10 mouse cellular contexts compared by ENCODE assay signal in the genomic region with DNA sequence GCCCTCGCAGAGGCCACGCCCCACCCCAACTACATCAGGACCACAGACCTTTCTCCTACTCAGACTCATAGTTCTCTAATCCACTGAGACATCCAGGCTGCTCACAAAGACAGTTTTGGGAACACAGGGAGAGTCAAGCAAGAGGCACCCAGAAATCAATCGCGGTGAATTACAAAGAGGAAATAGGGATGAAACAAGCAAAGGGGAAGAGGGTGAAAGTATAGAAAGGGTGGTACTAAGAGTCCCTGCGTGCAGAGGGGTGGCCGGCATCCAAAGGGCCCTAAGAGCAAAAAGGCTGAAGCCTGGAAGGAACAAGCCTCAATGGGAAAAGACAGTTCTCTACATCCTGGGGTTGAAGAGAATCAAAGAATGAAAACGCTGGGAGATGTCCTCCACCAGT. TPM values are rescaled to one million over a fixed set of nuclear protein-coding genes. Genes with fewer than 3 reads are reported as not detected.
DNase-seq lines count a peak whose midpoint lies in the region; ATAC-seq lines count a peak whose summit lies in the region.
"Had no signal": no experiment of that assay in that cellular context is flagged by ENCODE, and none has a peak within 500 bp of the region (broad histone marks: within the 10 kb centered on the region; RNA-seq: fewer than 3 reads in every experiment).

No protein-coding gene starts in this region.

- peak overlapping the region in 1 of 2 experiments; percentile 95; a peak in 2 of 4 replicates for H3K4me3 ChIP-seq in heart, embryonic 14.5 days (ENCODE audit: control insufficient read depth in 1 of 2, insufficient read depth in 1 of 2, low read depth in 1 of 2, low read length in 2 of 2)
- H3K4me3 ChIP-seq in embryonic facial prominence, embryonic 12.5 days = 0 out of 2 replicates have a peak overlapping the region, but pooled peaks have one; percentile 89
- peak overlapping the region; percentile 95; the same call in 1 of the 2 replicates for H3K4me3 ChIP-seq in hindbrain, embryonic 13.5 days
- H3K4me3 ChIP-seq in midbrain, embryonic 11.5 days (ENCODE audit: low read depth, low read length) = no peak overlapping the region

- no peaks in the 10 kb centered on the region for H3K9me3 ChIP-seq in heart, embryonic 14.5 days (ENCODE audit: control insufficient read depth, low read length)
- no peaks in the 10 kb centered on the region for H3K9me3 ChIP-seq in embryonic facial prominence, embryonic 12.5 days
- H3K9me3 ChIP-seq in hindbrain, embryonic 13.5 days = no peaks in the 10 kb centered on the region
- no peaks in the 10 kb centered on the region for H3K9me3 ChIP-seq in midbrain, embryonic 11.5 days (ENCODE audit: control insufficient read depth, low read length)

- DNase-seq in heart, postnatal 10 days = no peak
- DNase-seq in midbrain, embryonic 11.5 days (ENCODE audit: low spot score, missing footprints) = no peak
- no peak for DNase-seq in layer of hippocampus, postnatal 10 days (ENCODE audit: low spot score in 2 of 2)
- no peak for DNase-seq in embryo, embryonic 10.5 days (ENCODE audit: low spot score)

- ATAC-seq in heart, embryonic 14.5 days (ENCODE audit: insufficient number of reproducible peaks, insufficient read depth, low FRiP score, low read depth) = no peak
- ATAC-seq in embryonic facial prominence, embryonic 12.5 days (ENCODE audit: insufficient number of reproducible peaks, insufficient read depth, low FRiP score, low TSS enrichment) = no peak
- no peak for ATAC-seq in hindbrain, embryonic 13.5 days (ENCODE audit: low FRiP score)
- no peak for ATAC-seq in midbrain, embryonic 11.5 days (ENCODE audit: low FRiP score)
- ATAC-seq in erythroid progenitor cell, adult 5-6 weeks (replicated peaks; ENCODE audit: low FRiP score, poor library complexity, severe bottlenecking) = no peak

- 18% methylated on average over 7 of the region's 7 CpGs for WGBS in heart, embryonic 14.5 days
- 6% methylated on average over 7 of the region's 7 CpGs for WGBS in embryonic facial prominence, embryonic 12.5 days
- 6% methylated on average over 7 of the region's 7 CpGs for WGBS in hindbrain, embryonic 13.5 days
- whole genome bisulfite sequencing in midbrain, embryonic 11.5 days = 9% methylated on average over 7 of the region's 7 CpGs

- peaks cover 18 to 31% of the 10 kb centered on the region in 2 experiments for H3K4me1 ChIP-seq in heart, embryonic 14.5 days (ENCODE audit: control insufficient read depth in 2 of 2, insufficient read depth in 2 of 2, low read length in 2 of 2)
- peaks cover 26% of the 10 kb centered on the region; the same call in 1 of the 2 replicates for H3K4me1 ChIP-seq in embryonic facial prominence, embryonic 12.5 days
- H3K4me1 ChIP-seq in hindbrain, embryonic 13.5 days (replicated peaks) = peaks cover 48% of the 10 kb centered on the region
- H3K4me1 ChIP-seq in midbrain, embryonic 11.5 days (ENCODE audit: control insufficient read depth, insufficient read depth, low read length) = peaks cover 21% of the 10 kb centered on the region

- peak overlapping the region; percentile 88 for H3K4me2 ChIP-seq in heart, embryonic 14.5 days (ENCODE audit: low read length)
- H3K4me2 ChIP-seq in embryonic facial prominence, embryonic 12.5 days (replicated peaks) = peak overlapping the region; percentile 97; the same call in 1 of the 2 replicates
- peak overlapping the region; percentile 89; the same call in 1 of the 2 replicates for H3K4me2 ChIP-seq in hindbrain, embryonic 13.5 days
- H3K4me2 ChIP-seq in midbrain, embryonic 11.5 days = peak overlapping the region; percentile 86; the same call in 1 of the 2 replicates

- peaks cover 13% of the 10 kb centered on the region for H3K36me3 ChIP-seq in heart, embryonic 14.5 days (ENCODE audit: control insufficient read depth, insufficient read depth, low read length)
- H3K36me3 ChIP-seq in embryonic facial prominence, embryonic 12.5 days = no peaks in the 10 kb centered on the region
- 0 out of 2 replicates have a peak, but pooled peaks cover 2% of the 10 kb centered on the region for H3K36me3 ChIP-seq in hindbrain, embryonic 13.5 days
- H3K36me3 ChIP-seq in midbrain, embryonic 11.5 days (ENCODE audit: control insufficient read depth, insufficient read depth, low read length) = peaks cover 2% of the 10 kb centered on the region; the same call in 1 of the 2 replicates

- no peak overlapping the region for H3K27ac ChIP-seq in heart, embryonic 14.5 days (replicated peaks in 1 of 2; ENCODE audit: control insufficient read depth in 1 of 2, insufficient read depth in 1 of 2, low read depth in 2 of 2, low read length in 2 of 2)
- no peak overlapping the region for H3K27ac ChIP-seq in embryonic facial prominence, embryonic 12.5 days
- no peak overlapping the region for H3K27ac ChIP-seq in hindbrain, embryonic 13.5 days
- H3K27ac ChIP-seq in midbrain, embryonic 11.5 days (ENCODE audit: low read depth, low read length) = no peak overlapping the region

- peaks cover 5% of the 10 kb centered on the region; the same call in 1 of the 2 replicates for H3K27me3 ChIP-seq in heart, embryonic 14.5 days (ENCODE audit: control insufficient read depth, insufficient read depth, low read length)
- H3K27me3 ChIP-seq in embryonic facial prominence, embryonic 12.5 days = peaks cover 26% of the 10 kb centered on the region
- H3K27me3 ChIP-seq in hindbrain, embryonic 13.5 days = peaks cover 25% of the 10 kb centered on the region
- peaks cover 9% of the 10 kb centered on the region for H3K27me3 ChIP-seq in midbrain, embryonic 11.5 days (ENCODE audit: control insufficient read depth, insufficient read depth, low read length)

- intact Hi-C loops in heart, postnatal 10 days (cut with DNase I) = no loop called here

- peak overlapping the region; percentile 98; the same call in 1 of the 2 replicates for H3K9ac ChIP-seq in heart, embryonic 14.5 days (ENCODE audit: low read length)
- H3K9ac ChIP-seq in embryonic facial prominence, embryonic 12.5 days = no peak overlapping the region
- peak overlapping the region; percentile 97; the same call in 1 of the 2 replicates for H3K9ac ChIP-seq in hindbrain, embryonic 13.5 days
- H3K9ac ChIP-seq in midbrain, embryonic 11.5 days (ENCODE audit: low read length) = no peak overlapping the region

RNA-seq across cellular contexts. Expression of gene Inafm2, which starts 0.9 kb away (rescaled TPM):
- 64.4 and 68.0 TPM in 2 replicates for polyA plus RNA-seq in heart, embryonic 14.5 days (2014; fragmentation: Nextera tagmentation; extraction: Ambion mirVana)
- total RNA-seq in heart, postnatal 10 days (2021) = 10 to 100 TPM; 27.4 to 37.4 TPM
- polyA plus RNA-seq in embryonic facial prominence, embryonic 12.5 days (2016; fragmentation: Nextera tagmentation; extraction: Ambion mirVana) = 16.5 and 17.9 TPM in 2 replicates
- polyA plus RNA-seq in hindbrain, embryonic 13.5 days (2015; fragmentation: Nextera tagmentation; extraction: Ambion mirVana) = 23.5 and 24.8 TPM in 2 replicates
- polyA plus RNA-seq in midbrain, embryonic 11.5 days (2014; fragmentation: Nextera tagmentation; extraction: Ambion mirVana) = 36.0 and 39.9 TPM in 2 replicates
- total RNA-seq in erythroid progenitor cell, adult 5-6 weeks (2015; ENCODE audit: low replicate concordance) = 5.0 and 8.4 TPM in 2 replicates
- 1.3 and 3.6 TPM in 2 replicates for total RNA-seq in erythroid progenitor cell, adult 5-6 weeks (2017; ENCODE audit: low replicate concordance)
- 10 to 100 TPM; 31.7 to 33.4 TPM for total RNA-seq in layer of hippocampus, postnatal 10 days (2021)

RNA-seq across cellular contexts. Expression of gene Plcb2, which starts 16.4 kb away (rescaled TPM):
- polyA plus RNA-seq in heart, embryonic 14.5 days (2014; fragmentation: Nextera tagmentation; extraction: Ambion mirVana) = 2.0 and 2.6 TPM in 2 replicates
- total RNA-seq in heart, postnatal 10 days (2021) = 1 to 10 TPM; 1.9 to 2.4 TPM
- polyA plus RNA-seq in embryonic facial prominence, embryonic 12.5 days (2016; fragmentation: Nextera tagmentation; extraction: Ambion mirVana) = 0.38 and 0.47 TPM in 2 replicates
- 0.48 and 0.64 TPM in 2 replicates for polyA plus RNA-seq in hindbrain, embryonic 13.5 days (2015; fragmentation: Nextera tagmentation; extraction: Ambion mirVana)
- 0.20 and 0.33 TPM in 2 replicates for polyA plus RNA-seq in midbrain, embryonic 11.5 days (2014; fragmentation: Nextera tagmentation; extraction: Ambion mirVana)
- total RNA-seq in erythroid progenitor cell, adult 5-6 weeks (2015; ENCODE audit: low replicate concordance) = 14.3 and 18.4 TPM in 2 replicates
- 9.8 and 12.3 TPM in 2 replicates for total RNA-seq in erythroid progenitor cell, adult 5-6 weeks (2017; ENCODE audit: low replicate concordance)
- 1 to 10 TPM; 2.1 to 2.9 TPM for total RNA-seq in layer of hippocampus, postnatal 10 days (2021)

RNA-seq across cellular contexts. Expression of gene Ccdc9b, which starts 17.8 kb away (rescaled TPM):
- polyA plus RNA-seq in heart, embryonic 14.5 days (2014; fragmentation: Nextera tagmentation; extraction: Ambion mirVana) = 1.7 and 2.2 TPM in 2 replicates
- 1 to 10 TPM; 8.4 to 9.9 TPM for total RNA-seq in heart, postnatal 10 days (2021)
- polyA plus RNA-seq in embryonic facial prominence, embryonic 12.5 days (2016; fragmentation: Nextera tagmentation; extraction: Ambion mirVana) = 1.3 and 1.5 TPM in 2 replicates
- polyA plus RNA-seq in hindbrain, embryonic 13.5 days (2015; fragmentation: Nextera tagmentation; extraction: Ambion mirVana) = 1.2 and 1.4 TPM in 2 replicates
- 0.86 and 0.92 TPM in 2 replicates for polyA plus RNA-seq in midbrain, embryonic 11.5 days (2014; fragmentation: Nextera tagmentation; extraction: Ambion mirVana)
- total RNA-seq in erythroid progenitor cell, adult 5-6 weeks (2015; ENCODE audit: low replicate concordance) = 2.1 TPM in 1 of 2 replicates, not detected in the other
- 0.30 and 0.51 TPM in 2 replicates for total RNA-seq in erythroid progenitor cell, adult 5-6 weeks (2017; ENCODE audit: low replicate concordance)
- total RNA-seq in layer of hippocampus, postnatal 10 days (2021) = 1 to 10 TPM; 2.4 to 2.6 TPM

RNA-seq across cellular contexts. Expression of gene Phgr1, which starts 27.9 kb away (rescaled TPM):
- not detected in 2 replicates for polyA plus RNA-seq in heart, embryonic 14.5 days (2014; fragmentation: Nextera tagmentation; extraction: Ambion mirVana)
- not detected for total RNA-seq in heart, postnatal 10 days (2021)
- not detected in 2 replicates for polyA plus RNA-seq in embryonic facial prominence, embryonic 12.5 days (2016; fragmentation: Nextera tagmentation; extraction: Ambion mirVana)
- not detected in 2 replicates for polyA plus RNA-seq in hindbrain, embryonic 13.5 days (2015; fragmentation: Nextera tagmentation; extraction: Ambion mirVana)
- not detected in 2 replicates for polyA plus RNA-seq in midbrain, embryonic 11.5 days (2014; fragmentation: Nextera tagmentation; extraction: Ambion mirVana)
- total RNA-seq in erythroid progenitor cell, adult 5-6 weeks (2015; ENCODE audit: low replicate concordance) = not detected in 2 replicates
- not detected in 2 replicates for total RNA-seq in erythroid progenitor cell, adult 5-6 weeks (2017; ENCODE audit: low replicate concordance)
- not detected for total RNA-seq in layer of hippocampus, postnatal 10 days (2021)
- total RNA-seq: layer of hippocampus, adult 8-10 months had no signal
- polyA plus RNA-seq: cerebellum, adult 2 months had no signal

RNA-seq across cellular contexts. Expression of gene Disp2, which starts 34.9 kb away (rescaled TPM):
- polyA plus RNA-seq in heart, embryonic 14.5 days (2014; fragmentation: Nextera tagmentation; extraction: Ambion mirVana) = 0.18 and 0.27 TPM in 2 replicates
- total RNA-seq in heart, postnatal 10 days (2021) = under 1 TPM in 1 of 2 experiments, not detected in 1; 0.07 TPM
- polyA plus RNA-seq in embryonic facial prominence, embryonic 12.5 days (2016; fragmentation: Nextera tagmentation; extraction: Ambion mirVana) = 1.3 and 1.6 TPM in 2 replicates
- polyA plus RNA-seq in hindbrain, embryonic 13.5 days (2015; fragmentation: Nextera tagmentation; extraction: Ambion mirVana) = 37.3 and 41.5 TPM in 2 replicates
- polyA plus RNA-seq in midbrain, embryonic 11.5 days (2014; fragmentation: Nextera tagmentation; extraction: Ambion mirVana) = 7.8 and 8.0 TPM in 2 replicates
- total RNA-seq in erythroid progenitor cell, adult 5-6 weeks (2015; ENCODE audit: low replicate concordance) = not detected in 2 replicates
- 0.26 TPM in 1 of 2 replicates, not detected in the other for total RNA-seq in erythroid progenitor cell, adult 5-6 weeks (2017; ENCODE audit: low replicate concordance)
- total RNA-seq in layer of hippocampus, postnatal 10 days (2021) = 100 to 1,000 TPM; 191 to 195 TPM

Comparison
In these comparisons a context has a peak if more than half of its experiments do, and no peak if none do; other contexts are left out.
1. H3K9ac ChIP-seq: peak in heart, embryonic 14.5 days (single experiment) and hindbrain, embryonic 13.5 days (single experiment); none in embryonic facial prominence, embryonic 12.5 days (single experiment) and midbrain, embryonic 11.5 days (single experiment).
2. Peak in every context shown above with its lines, with median percentiles within 50 percentile points of each other: H3K4me2 ChIP-seq.